Comparison of ENCODE assay signal across 7 mouse cellular contexts in genomic region chr7:70354606-70355356, GRCm38 (mm10). TPM values are rescaled to one million over a fixed set of nuclear protein-coding genes. Genes with fewer than 3 reads are reported as not detected.
DNase-seq lines count a peak whose midpoint lies in the region; ATAC-seq and TF ChIP-seq lines count a peak whose summit lies in the region.

No protein-coding gene starts in this region.

- no peaks in the 10 kb centered on the region for H3K36me3 ChIP-seq in testis, adult 2 months (ENCODE audit: control insufficient read depth, insufficient read depth, low read length)
- peaks cover 54% of the 10 kb centered on the region for H3K36me3 ChIP-seq in hindbrain, embryonic 10.5 days
- no peaks in the 10 kb centered on the region for H3K36me3 ChIP-seq in liver, embryonic 11.5 days (ENCODE audit: control insufficient read depth, insufficient read depth, low read length)
- H3K36me3 ChIP-seq in stomach, postnatal 0 days (ENCODE audit: control insufficient read depth, insufficient read depth, low read length) = no peaks in the 10 kb centered on the region; the same call in 1 of the 2 replicates

- WGBS in hindbrain, embryonic 10.5 days = 3% methylated on average over 14 of the region's 14 CpGs
- WGBS in liver, embryonic 11.5 days = 8% methylated on average over 14 of the region's 14 CpGs
- 18% methylated on average over 14 of the region's 14 CpGs for WGBS in stomach, postnatal 0 days

- H3K9ac ChIP-seq in liver, embryonic 11.5 days (ENCODE audit: low read depth, low read length) = peak overlapping the region; percentile 61
- peak overlapping the region; percentile 64 for H3K9ac ChIP-seq in stomach, postnatal 0 days (ENCODE audit: low read length)

- no peak for TF ChIP-seq CTCF in testis, adult 2 months (IDR thresholded peaks at IDR 0.05; ENCODE audit: control insufficient read depth, insufficient read depth, insufficient replicate concordance, low read depth, low read length)
- no peak for TF ChIP-seq CTCF in stomach, postnatal 0 days (IDR thresholded peaks at IDR 0.05; ENCODE audit: low read depth)

- no peak for DNase-seq in testis, postnatal 14 days (ENCODE audit: low spot score)
- peak; percentile 56 for DNase-seq in hindbrain, embryonic 10.5 days (ENCODE audit: low spot score)
- DNase-seq in liver, embryonic 11.5 days (ENCODE audit: low spot score) = no peak
- peak; percentile 21 for DNase-seq in stomach, postnatal 0 days (ENCODE audit: low spot score)
- DNase-seq in left cerebral cortex, adult 9 months (ENCODE audit: low spot score in 2 of 2) = no peak

- TF ChIP-seq POLR2A in testis, adult 2 months (IDR thresholded peaks at IDR 0.05; ENCODE audit: control insufficient read depth, low read depth, low read length) = no peak

- no peak for ATAC-seq in liver, embryonic 11.5 days (replicated peaks; ENCODE audit: low FRiP score)
- ATAC-seq in stomach, postnatal 0 days (ENCODE audit: low FRiP score, low TSS enrichment) = no peak
- ATAC-seq in activated CD4-positive, CD25-positive, alpha-beta regulatory T cell, adult 4 months = no peak

- no peaks in the 10 kb centered on the region for H3K9me3 ChIP-seq in hindbrain, embryonic 10.5 days
- H3K9me3 ChIP-seq in liver, embryonic 11.5 days (ENCODE audit: control insufficient read depth, low read length) = no peaks in the 10 kb centered on the region
- H3K9me3 ChIP-seq in stomach, postnatal 0 days (ENCODE audit: control insufficient read depth, low read length) = no peaks in the 10 kb centered on the region

- peak overlapping the region; percentile 55; the same call in 1 of the 2 replicates for H3K27ac ChIP-seq in testis, adult 2 months (ENCODE audit: control insufficient read depth, insufficient read depth, low read depth, low read length)
- peak overlapping the region; percentile 99 for H3K27ac ChIP-seq in hindbrain, embryonic 10.5 days
- H3K27ac ChIP-seq in liver, embryonic 11.5 days (ENCODE audit: low read depth, low read length) = peak overlapping the region; percentile 64
- H3K27ac ChIP-seq in stomach, postnatal 0 days (replicated peaks) = peak overlapping the region; percentile 78

- TF ChIP-seq EP300 in stomach, postnatal 0 days (optimal IDR thresholded peaks at IDR 0.05) = no peak

- H3K4me2 ChIP-seq in liver, embryonic 11.5 days = peak overlapping the region; percentile 68
- peak overlapping the region; percentile 72 for H3K4me2 ChIP-seq in stomach, postnatal 0 days (replicated peaks; ENCODE audit: low read depth)

- H3K4me1 ChIP-seq in testis, adult 2 months (ENCODE audit: control insufficient read depth, insufficient read depth, low read length) = peaks cover 16% of the 10 kb centered on the region
- H3K4me1 ChIP-seq in hindbrain, embryonic 10.5 days (replicated peaks) = peaks cover 66% of the 10 kb centered on the region
- peaks cover 4% of the 10 kb centered on the region for H3K4me1 ChIP-seq in liver, embryonic 11.5 days (replicated peaks; ENCODE audit: control insufficient read depth, insufficient read depth, low read length)
- H3K4me1 ChIP-seq in stomach, postnatal 0 days (replicated peaks; ENCODE audit: control insufficient read depth, insufficient read depth) = no peaks in the 10 kb centered on the region; the same call in 1 of the 2 replicates

- no peaks in the 10 kb centered on the region for H3K27me3 ChIP-seq in testis, adult 2 months (ENCODE audit: control insufficient read depth, insufficient read depth, low read length)
- H3K27me3 ChIP-seq in hindbrain, embryonic 10.5 days (ENCODE audit: insufficient read depth, poor library complexity, severe bottlenecking) = peaks cover 40% of the 10 kb centered on the region
- H3K27me3 ChIP-seq in liver, embryonic 11.5 days (replicated peaks; ENCODE audit: control insufficient read depth, insufficient read depth, low read length) = peaks cover 57% of the 10 kb centered on the region
- no peaks in the 10 kb centered on the region for H3K27me3 ChIP-seq in stomach, postnatal 0 days (ENCODE audit: control insufficient read depth, insufficient read depth, low read length)

- H3K4me3 ChIP-seq in testis, adult 2 months (ENCODE audit: control insufficient read depth, low read depth, low read length) = peak overlapping the region; percentile 4
- peak overlapping the region; percentile 93 for H3K4me3 ChIP-seq in hindbrain, embryonic 10.5 days
- H3K4me3 ChIP-seq in liver, embryonic 11.5 days (ENCODE audit: low read depth, low read length) = peak overlapping the region; percentile 71
- peak overlapping the region; percentile 62 for H3K4me3 ChIP-seq in stomach, postnatal 0 days (ENCODE audit: low read depth, low read length)

RNA-seq across cellular contexts. Expression of gene Nr2f2, which starts 11.8 kb away (rescaled TPM):
- 11.3 and 14.8 TPM in 2 replicates for polyA plus RNA-seq in testis, adult 2 months (2012; rRNA removed)
- 83.4 and 86.4 TPM in 2 replicates for polyA plus RNA-seq in hindbrain, embryonic 10.5 days (2016; fragmentation: Nextera tagmentation; extraction: Ambion mirVana)
- 49.6 and 49.7 TPM in 2 replicates for polyA plus RNA-seq in liver, embryonic 11.5 days (2014; fragmentation: Nextera tagmentation; extraction: Ambion mirVana)
- polyA plus RNA-seq in stomach, postnatal 0 days (2015; fragmentation: Nextera tagmentation; extraction: Ambion mirVana) = 52.8 and 53.9 TPM in 2 replicates
- polyA plus RNA-seq in activated CD4-positive, CD25-positive, alpha-beta regulatory T cell, adult 4 months (2017; shearing (Covaris generic)) = not detected

Comparison
In these comparisons a context has a peak if more than half of its experiments do, and no peak if none do; other contexts are left out.
1. H3K4me3 ChIP-seq: peak in every context shown above with its lines; median percentile 93 in hindbrain, embryonic 10.5 days; 71 in liver, embryonic 11.5 days; 62 in stomach, postnatal 0 days; 4 in testis, adult 2 months.
2. DNase-seq: peak in hindbrain, embryonic 10.5 days (single experiment) and stomach, postnatal 0 days (single experiment); none in testis, postnatal 14 days (single experiment), liver, embryonic 11.5 days (single experiment) and left cerebral cortex, adult 9 months (0 of 2).
3. RNA of gene Nr2f2, which starts 11.8 kb away (polyA plus RNA-seq): 83.4 to 86.4 TPM in hindbrain, embryonic 10.5 days, 52.8 to 53.9 TPM in stomach, postnatal 0 days, 49.6 to 49.7 TPM in liver, embryonic 11.5 days and 11.3 to 14.8 TPM in testis, adult 2 months; not detected in activated CD4-positive, CD25-positive, alpha-beta regulatory T cell, adult 4 months; every median in the first group is over 10 times any median in the second.
4. Peak in every context shown above with its lines, with median percentiles within 50 percentile points of each other: H3K27ac ChIP-seq.